Mouse (Mus musculus): ENCODE data around the gene Os9.

DNA sequence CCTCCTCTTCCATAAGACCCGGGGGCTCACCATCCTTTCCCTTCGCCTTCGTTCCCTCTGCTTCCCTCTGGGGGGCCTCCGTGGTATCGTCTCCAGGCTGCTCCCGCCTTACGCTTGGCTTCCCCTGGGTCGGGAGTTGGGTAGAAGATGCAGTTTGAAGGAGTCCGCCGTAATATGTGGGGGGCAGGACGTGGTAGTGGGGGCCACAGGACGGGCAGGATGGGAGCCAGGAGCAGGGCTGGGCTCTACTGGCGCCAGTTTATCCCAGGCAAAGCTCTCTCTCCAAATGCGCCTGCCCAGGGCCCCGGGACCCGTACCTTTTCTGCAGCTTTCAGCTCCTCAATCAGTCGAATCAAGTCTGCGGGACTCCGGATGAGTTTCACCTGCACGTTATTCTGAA, 22.4 kb downstream of the Os9 start:
- TF ChIP-seq POLR2A (IDR thresholded peaks at IDR 0.05; ENCODE audit: extremely low read depth, insufficient read depth, low read length) (no peak), CTCF (IDR thresholded peaks at IDR 0.05; ENCODE audit: extremely low read depth, insufficient read depth, low read length) (no peak)

All from cortical plate, adult 2 months (tissue).